9 mouse cellular contexts compared by ENCODE assay signal in genomic region chr5:25099367-25100156, GRCm38 (mm10). TPM values are rescaled to one million over a fixed set of nuclear protein-coding genes. Genes with fewer than 3 reads are reported as not detected.
A peak's percentile ranks its signal among the peaks of the same experiment; 100 is the strongest.
DNase-seq lines count a peak whose midpoint lies in the region; ATAC-seq lines count a peak whose summit lies in the region.
"Had no signal": no experiment of that assay in that cellular context is flagged by ENCODE, and none has a peak within 500 bp of the region (broad histone marks: within the 10 kb centered on the region; RNA-seq: fewer than 3 reads in every experiment).

No protein-coding gene starts in this region.

- peaks cover 32% of the 10 kb centered on the region for H3K27me3 ChIP-seq in embryonic facial prominence, embryonic 15.5 days
- peaks cover 24% of the 10 kb centered on the region for H3K27me3 ChIP-seq in heart, embryonic 11.5 days (ENCODE audit: control insufficient read depth, insufficient read depth, low read length)
- peaks cover 40% of the 10 kb centered on the region for H3K27me3 ChIP-seq in kidney, embryonic 15.5 days
- H3K27me3 ChIP-seq in liver, embryonic 15.5 days = peaks cover 40% of the 10 kb centered on the region
- H3K27me3 ChIP-seq: Patski had no signal

- peaks cover 21% of the 10 kb centered on the region for H3K4me1 ChIP-seq in embryonic facial prominence, embryonic 15.5 days
- peaks cover 5% of the 10 kb centered on the region; the same call in 1 of the 2 replicates for H3K4me1 ChIP-seq in heart, embryonic 11.5 days (ENCODE audit: control insufficient read depth, insufficient read depth, low read length)
- H3K4me1 ChIP-seq in kidney, embryonic 15.5 days = peaks cover 28% of the 10 kb centered on the region
- H3K4me1 ChIP-seq in liver, embryonic 15.5 days (replicated peaks) = peaks cover 20% of the 10 kb centered on the region; the same call in 1 of the 2 replicates

- H3K9me3 ChIP-seq in embryonic facial prominence, embryonic 15.5 days (replicated peaks) = no peaks in the 10 kb centered on the region
- no peaks in the 10 kb centered on the region for H3K9me3 ChIP-seq in heart, embryonic 11.5 days (replicated peaks; ENCODE audit: control insufficient read depth, low read length)
- no peaks in the 10 kb centered on the region for H3K9me3 ChIP-seq in kidney, embryonic 15.5 days (replicated peaks)
- no peaks in the 10 kb centered on the region for H3K9me3 ChIP-seq in liver, embryonic 15.5 days (replicated peaks)

- peak overlapping the region; percentile 21 for H3K9ac ChIP-seq in embryonic facial prominence, embryonic 15.5 days
- H3K9ac ChIP-seq in heart, embryonic 11.5 days (ENCODE audit: low read depth, low read length) = peak overlapping the region; percentile 69
- peak overlapping the region; percentile 61 for H3K9ac ChIP-seq in kidney, embryonic 15.5 days
- peak overlapping the region; percentile 46 for H3K9ac ChIP-seq in liver, embryonic 15.5 days

- peak overlapping the region; percentile 93 for H3K4me2 ChIP-seq in embryonic facial prominence, embryonic 15.5 days (replicated peaks)
- H3K4me2 ChIP-seq in heart, embryonic 11.5 days = peak overlapping the region; percentile 96
- peak overlapping the region; percentile 99 for H3K4me2 ChIP-seq in kidney, embryonic 15.5 days
- peak overlapping the region; percentile 69 for H3K4me2 ChIP-seq in liver, embryonic 15.5 days

- H3K27ac ChIP-seq in embryonic facial prominence, embryonic 15.5 days (replicated peaks) = no peak overlapping the region
- no peak overlapping the region for H3K27ac ChIP-seq in heart, embryonic 11.5 days (ENCODE audit: low read depth, low read length)
- 0 out of 2 replicates have a peak overlapping the region, but pooled peaks have one; percentile 10 for H3K27ac ChIP-seq in kidney, embryonic 15.5 days
- H3K27ac ChIP-seq in liver, embryonic 15.5 days (replicated peaks) = peak overlapping the region; percentile 19; the same call in 1 of the 2 replicates

- H3K4me3 ChIP-seq in embryonic facial prominence, embryonic 15.5 days (replicated peaks) = peak overlapping the region; percentile 56
- H3K4me3 ChIP-seq in heart, embryonic 11.5 days (ENCODE audit: low read depth, low read length) = peak overlapping the region; percentile 53
- peak overlapping the region; percentile 66 for H3K4me3 ChIP-seq in kidney, embryonic 15.5 days (replicated peaks)
- peak overlapping the region; percentile 56 for H3K4me3 ChIP-seq in liver, embryonic 15.5 days (replicated peaks)

- no peaks in the 10 kb centered on the region for H3K36me3 ChIP-seq in embryonic facial prominence, embryonic 15.5 days
- no peaks in the 10 kb centered on the region for H3K36me3 ChIP-seq in heart, embryonic 11.5 days (ENCODE audit: control insufficient read depth, insufficient read depth, low read length)
- no peaks in the 10 kb centered on the region for H3K36me3 ChIP-seq in kidney, embryonic 15.5 days
- H3K36me3 ChIP-seq in liver, embryonic 15.5 days (replicated peaks) = no peaks in the 10 kb centered on the region

- peak; percentile 33 for DNase-seq in thymus, postnatal 14 days
- no peak for DNase-seq in thymus, adult 18-20 months
- DNase-seq in neural tube, embryonic 10.5 days (ENCODE audit: extremely low spot score, low spot score) = peak; percentile 71
- peak; percentile 54 for DNase-seq in thymus, postnatal 4 days

- 1% methylated on average over 45 of the region's 45 CpGs for WGBS in embryonic facial prominence, embryonic 15.5 days
- under 1% methylated on average over 45 of the region's 45 CpGs for WGBS in heart, embryonic 11.5 days (ENCODE audit: insufficient replicate concordance)
- WGBS in kidney, embryonic 15.5 days = 1% methylated on average over 45 of the region's 45 CpGs
- under 1% methylated on average over 45 of the region's 45 CpGs for WGBS in liver, embryonic 15.5 days (ENCODE audit: insufficient replicate concordance)

- ATAC-seq in embryonic facial prominence, embryonic 15.5 days (ENCODE audit: insufficient number of reproducible peaks, low FRiP score, low TSS enrichment, low read depth) = peak; percentile 43; the same call in 1 of the 2 replicates
- peak; percentile 68 for ATAC-seq in heart, embryonic 11.5 days (replicated peaks; ENCODE audit: insufficient number of reproducible peaks, low FRiP score, low TSS enrichment)
- ATAC-seq in kidney, embryonic 15.5 days (replicated peaks; ENCODE audit: low FRiP score) = peak; percentile 69
- no peak for ATAC-seq in liver, embryonic 15.5 days (ENCODE audit: insufficient read depth)

RNA-seq across cellular contexts. Expression of gene Prkag2, which starts 0.9 kb away (rescaled TPM):
- 21.2 and 25.0 TPM in 2 replicates for polyA plus RNA-seq in embryonic facial prominence, embryonic 15.5 days (2015; fragmentation: Nextera tagmentation; extraction: Ambion mirVana)
- 84.6 and 101 TPM in 2 replicates for polyA plus RNA-seq in heart, embryonic 11.5 days (2014; fragmentation: Nextera tagmentation; extraction: Ambion mirVana)
- 38.2 and 40.3 TPM in 2 replicates for polyA plus RNA-seq in kidney, embryonic 15.5 days (2015; fragmentation: Nextera tagmentation; extraction: Ambion mirVana)
- 3.6 and 3.9 TPM in 2 replicates for polyA plus RNA-seq in liver, embryonic 15.5 days (2015; fragmentation: Nextera tagmentation; extraction: Ambion mirVana)

Comparison
In these comparisons a context has a peak if more than half of its experiments do, and no peak if none do; other contexts are left out.
1. DNase-seq: peak in thymus, postnatal 14 days (single experiment), neural tube, embryonic 10.5 days (single experiment) and thymus, postnatal 4 days (single experiment); none in thymus, adult 18-20 months (0 of 2).
2. H3K27ac ChIP-seq: peak in kidney, embryonic 15.5 days (single experiment) and liver, embryonic 15.5 days (single experiment); none in embryonic facial prominence, embryonic 15.5 days (single experiment) and heart, embryonic 11.5 days (single experiment).
3. Peak in every context shown above with its lines, with median percentiles within 50 percentile points of each other: H3K4me2 ChIP-seq, H3K4me3 ChIP-seq and H3K9ac ChIP-seq.